Mouse (Mus musculus): Measurements from ENCODE around the gene Apc2.

DNA sequence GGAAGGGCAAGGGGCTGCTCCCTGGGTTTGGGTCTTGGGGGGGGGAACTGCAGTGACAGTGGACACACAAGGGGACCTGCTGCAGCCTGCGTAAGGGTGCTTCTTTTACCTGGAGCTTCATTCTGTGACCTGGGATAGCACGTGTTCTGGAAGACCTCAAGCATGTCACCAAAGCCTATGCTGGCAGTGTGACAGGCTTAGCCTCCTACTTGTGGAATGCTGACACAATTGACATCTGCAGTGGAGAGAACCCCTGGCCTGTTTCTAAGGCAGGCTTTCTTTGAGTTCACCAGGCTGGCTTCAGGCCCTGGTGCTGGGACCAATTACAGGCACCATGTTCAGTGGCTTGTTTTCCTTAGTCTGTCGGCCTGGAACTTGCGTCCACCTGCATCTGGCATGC is 1.5 kb upstream of the Apc2 start:
- no peak for TF ChIP-seq EP300 (IDR thresholded peaks at IDR 0.05; ENCODE audit: low read depth)
- TF ChIP-seq CTCF (IDR thresholded peaks at IDR 0.05; ENCODE audit: low read depth) = no peak
